Mouse (Mus musculus) stomach, embryonic 16.5 days (tissue): ENCODE results near the gene Vps29. TPM values are rescaled to one million over a fixed set of nuclear protein-coding genes. Genes with fewer than 3 reads are reported as not detected.

Experiments
- ATAC-seq: fragments of 200-750 bp; cut with Nextera tagmentation; 2 replicates; pipeline ENCODE4 v1.8.0; 2017; ENCODE audit warnings: moderate number of reproducible peaks, moderate TSS enrichment; ENCODE audit not compliant: insufficient read depth, low FRiP score
- H3K27ac ChIP-seq: fragments of 300-500 bp; sonication (generic); 2 replicates; pipeline ENCODE4 v1.5.1; 2014; ENCODE audit warnings: low read length
- H3K27me3 ChIP-seq: fragments of 300-500 bp; sonication (generic); 2 replicates; pipeline ENCODE4 v1.6.1; 2014; ENCODE audit warnings: low read length, control low read depth, mixed read lengths; ENCODE audit not compliant: control insufficient read depth, insufficient read depth
- H3K36me3 ChIP-seq: fragments of 300-500 bp; sonication (generic); 2 replicates; pipeline ENCODE4 v1.6.1; 2014; ENCODE audit warnings: low read length; ENCODE audit not compliant: control insufficient read depth, insufficient read depth
- H3K4me1 ChIP-seq: fragments of 300-500 bp; sonication (generic); 2 replicates; pipeline ENCODE4 v1.6.1; 2014; ENCODE audit warnings: low read length, control low read depth, mixed read lengths; ENCODE audit not compliant: control insufficient read depth, insufficient read depth
- H3K4me2 ChIP-seq: fragments of 300-500 bp; sonication (generic); 2 replicates; pipeline ENCODE4 v1.6.1; 2014; ENCODE audit warnings: low read depth, low read length, mixed read lengths
- H3K4me3 ChIP-seq: fragments of 300-500 bp; sonication (generic); replicated peaks from 2 replicates; pipeline ENCODE4 v1.5.1; 2014; ENCODE audit warnings: mild to moderate bottlenecking, low read length
- H3K9ac ChIP-seq: fragments of 300-500 bp; sonication (generic); 2 replicates; pipeline ENCODE4 v1.6.1; 2014; ENCODE audit warnings: low read length
- H3K9me3 ChIP-seq: fragments of 300-500 bp; sonication (generic); replicated peaks from 2 replicates; pipeline ENCODE4 v1.6.1; 2016; ENCODE audit warnings: low read length, control low read depth; ENCODE audit not compliant: control insufficient read depth
- WGBS: fragments of 180-500 bp; shearing (Covaris S2); extraction: QIAGEN DNeasy Blood & Tissue Kit; methylation state at CpG from one replicate; pipeline ENCODE4 v1.1.7; 2014; 5-methylcytosine and 5-hydroxymethylcytosine counted together
- polyA plus RNA-seq: library from polyadenylated mRNA; unstranded; fragments of >200 nt; fragmentation: Nextera tagmentation; extraction: Ambion mirVana; gene quantifications from 2 replicates; pipeline ENCODE4 v1.2.1, GENCODE M21; 2015

Vps29 gene
- polyA plus RNA-seq, 1 experiment from 2014 or later: 220 TPM

DNA sequence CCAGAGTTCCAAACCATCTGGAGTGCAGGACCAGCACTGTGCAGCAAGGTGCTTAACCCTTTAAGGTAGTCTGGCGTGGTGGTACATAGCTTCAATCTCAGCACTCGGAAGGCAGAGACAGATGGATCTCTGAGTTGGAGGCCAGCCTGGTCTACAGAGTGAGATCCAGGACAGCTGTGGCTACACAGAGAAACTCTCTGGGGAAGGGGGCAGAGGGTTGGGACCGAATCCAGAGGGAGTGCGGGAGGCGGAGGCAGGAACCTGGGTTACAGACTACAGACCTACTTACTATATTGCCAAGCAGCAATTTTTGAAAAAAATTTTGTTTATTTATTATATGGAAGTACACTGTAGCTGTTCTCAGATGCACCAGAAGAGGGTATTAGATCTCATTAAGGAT, 60.2 kb downstream of the Vps29 start:
- Histone ChIP-seq H3K27ac (no peak overlapping the region), H3K36me3 (no peaks in the 10 kb centered on the region), H3K27me3 (no peaks in the 10 kb centered on the region), H3K9ac (no peak overlapping the region), H3K4me2 (no peak overlapping the region), H3K4me3 (no peak overlapping the region), H3K4me1 (peaks cover 3% of the 10 kb centered on the region; the same call in 1 of the 2 replicates), H3K9me3 (no peaks in the 10 kb centered on the region)
- no peak for ATAC-seq
- 87% methylated on average over 5 of the region's 5 CpGs for WGBS

Other genes starting within 250 kb of the Vps29 start
- not detected in 2 replicates for gene Ccdc63, start 213.5 kb upstream of the Vps29 start, polyA plus RNA-seq
- gene Ppp1cc, start 196.1 kb upstream of the Vps29 start, polyA plus RNA-seq: 166 and 171 TPM in 2 replicates
- 5.6 and 7.0 TPM in 2 replicates for gene Hvcn1, start 147.6 kb upstream of the Vps29 start, polyA plus RNA-seq
- gene Tctn1, start 89.9 kb upstream of the Vps29 start, polyA plus RNA-seq: 5.0 and 7.2 TPM in 2 replicates
- gene Pptc7, start 70.0 kb upstream of the Vps29 start, polyA plus RNA-seq: 8.0 and 8.3 TPM in 2 replicates
- gene Rad9b, start 136 bp upstream of the Vps29 start, polyA plus RNA-seq: 10.7 and 10.8 TPM in 2 replicates
- gene Gpn3, start 17.5 kb downstream of the Vps29 start, polyA plus RNA-seq: 57.0 and 57.9 TPM in 2 replicates
- 35.4 and 35.8 TPM in 2 replicates for gene Fam216a, start 18.0 kb downstream of the Vps29 start, polyA plus RNA-seq
- gene Arpc3, start 37.5 kb downstream of the Vps29 start, polyA plus RNA-seq: 161 and 164 TPM in 2 replicates
- gene Anapc7, start 67.3 kb downstream of the Vps29 start, polyA plus RNA-seq: 38.5 and 41.3 TPM in 2 replicates
- gene Atp2a2, start 147.9 kb downstream of the Vps29 start, polyA plus RNA-seq: 25.5 and 27.3 TPM in 2 replicates